Mouse (Mus musculus): Measurements from ENCODE around the gene Nlrp4f. TPM values are rescaled to one million over a fixed set of nuclear protein-coding genes. Genes with fewer than 3 reads are reported as not detected.

Gene Nlrp4f
- polyA plus RNA-seq, 1 experiment from 2014 or later = not detected

GRCm38 (mm10) chr13:65225945-65226344 lies 20.2 kb upstream of the Nlrp4f start:
- 65% methylated on average over 6 of the region's 6 CpGs for WGBS
- no peak for ATAC-seq (replicated peaks; ENCODE audit: low FRiP score, low TSS enrichment, low read depth)
- no peaks in the 10 kb centered on the region for H3K9me3 ChIP-seq (ENCODE audit: control insufficient read depth, low read length)

DNA sequence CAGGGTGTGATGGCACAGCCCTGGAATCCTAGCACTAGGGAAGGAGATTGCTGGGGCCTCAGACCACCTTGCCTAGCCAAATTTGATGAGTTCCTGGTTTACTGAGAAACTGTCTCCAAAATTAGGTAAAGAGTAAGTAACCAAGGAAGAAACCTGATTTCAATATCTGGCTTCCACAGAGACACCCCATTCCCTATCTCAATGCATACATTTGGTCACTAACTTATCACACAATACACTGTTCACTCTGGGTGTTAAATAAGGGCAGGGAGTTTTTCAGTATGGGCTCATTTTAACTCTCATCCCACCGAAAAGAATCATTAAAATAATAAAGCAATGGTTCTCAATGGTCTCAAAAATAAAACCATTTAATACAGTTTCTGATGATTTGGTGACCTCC lies 5.1 kb downstream of the Nlrp4f start:
- no peak for DNase-seq (ENCODE audit: low spot score)
- Histone ChIP-seq H3K27me3 (replicated peaks; ENCODE audit: control insufficient read depth, insufficient read depth, low read length) (no peaks in the 10 kb centered on the region), H3K27ac (ENCODE audit: low read depth) (no peak overlapping the region), H3K9me3 (ENCODE audit: control insufficient read depth, low read length) (no peaks in the 10 kb centered on the region), H3K4me1 (replicated peaks; ENCODE audit: control insufficient read depth, insufficient read depth, low read length) (no peaks in the 10 kb centered on the region), H3K9ac (ENCODE audit: low read length) (no peak overlapping the region), H3K4me3 (ENCODE audit: low read depth, low read length) (no peak overlapping the region), H3K4me2 (ENCODE audit: low read length) (no peak overlapping the region), H3K36me3 (ENCODE audit: control insufficient read depth, insufficient read depth, low read length) (no peaks in the 10 kb centered on the region)
- ATAC-seq (replicated peaks; ENCODE audit: low FRiP score, low TSS enrichment, low read depth) = no peak
- 66% methylated on average over 1 of the region's 1 CpGs for WGBS

More at GRCm38 (mm10) chr13:65225945-65226344, 20.2 kb upstream of the Nlrp4f start:
- Histone ChIP-seq H3K27me3 (replicated peaks; ENCODE audit: control insufficient read depth, insufficient read depth, low read length) (no peaks in the 10 kb centered on the region), H3K4me1 (replicated peaks; ENCODE audit: control insufficient read depth, insufficient read depth, low read length) (no peaks in the 10 kb centered on the region), H3K9ac (ENCODE audit: low read length) (no peak overlapping the region), H3K27ac (ENCODE audit: low read depth) (no peak overlapping the region), H3K4me3 (ENCODE audit: low read depth, low read length) (no peak overlapping the region), H3K36me3 (ENCODE audit: control insufficient read depth, insufficient read depth, low read length) (no peaks in the 10 kb centered on the region), H3K4me2 (ENCODE audit: low read length) (no peak overlapping the region)
- DNase-seq (ENCODE audit: low spot score) = no peak

GRCm38 (mm10) chr13:65176472-65177091 lies 29.2 kb downstream of the Nlrp4f start:
- Histone ChIP-seq H3K4me3 (ENCODE audit: low read depth, low read length) (no peak overlapping the region), H3K9ac (ENCODE audit: low read length) (no peak overlapping the region), H3K9me3 (ENCODE audit: control insufficient read depth, low read length) (no peaks in the 10 kb centered on the region), H3K4me1 (replicated peaks; ENCODE audit: control insufficient read depth, insufficient read depth, low read length) (no peaks in the 10 kb centered on the region), H3K27ac (ENCODE audit: low read depth) (no peak overlapping the region), H3K27me3 (replicated peaks; ENCODE audit: control insufficient read depth, insufficient read depth, low read length) (no peaks in the 10 kb centered on the region), H3K36me3 (ENCODE audit: control insufficient read depth, insufficient read depth, low read length) (no peaks in the 10 kb centered on the region), H3K4me2 (ENCODE audit: low read length) (no peak overlapping the region)
- 54% methylated on average over 15 of the region's 15 CpGs for WGBS
- ATAC-seq (replicated peaks; ENCODE audit: low FRiP score, low TSS enrichment, low read depth) (no peak; the same call in 1 of the 2 replicates), DNase-seq (ENCODE audit: low spot score) (no peak)

- Histone ChIP-seq H3K4me1 (replicated peaks; ENCODE audit: control insufficient read depth, insufficient read depth, low read length) (no peaks in the 10 kb centered on the region), H3K9me3 (ENCODE audit: control insufficient read depth, low read length) (no peaks in the 10 kb centered on the region), H3K27me3 (replicated peaks; ENCODE audit: control insufficient read depth, insufficient read depth, low read length) (no peaks in the 10 kb centered on the region), H3K4me3 (ENCODE audit: low read depth, low read length) (peak overlapping the region; percentile 29), H3K4me2 (ENCODE audit: low read length) (peak overlapping the region; percentile 54), H3K27ac (ENCODE audit: low read depth) (no peak overlapping the region), H3K36me3 (ENCODE audit: control insufficient read depth, insufficient read depth, low read length) (no peaks in the 10 kb centered on the region), H3K9ac (ENCODE audit: low read length) (peak overlapping the region; percentile 13; the same call in 1 of the 2 replicates)
- WGBS = 20% methylated on average over 44 of the region's 46 CpGs
- DNase-seq (ENCODE audit: low spot score) (peak; percentile 61), ATAC-seq (replicated peaks; ENCODE audit: low FRiP score, low TSS enrichment, low read depth) (peak; percentile 50; the same call in 1 of the 2 replicates)
Observed at GRCm38 (mm10) chr13:65175734-65176471, 29.9 kb downstream of the Nlrp4f start.

DNA sequence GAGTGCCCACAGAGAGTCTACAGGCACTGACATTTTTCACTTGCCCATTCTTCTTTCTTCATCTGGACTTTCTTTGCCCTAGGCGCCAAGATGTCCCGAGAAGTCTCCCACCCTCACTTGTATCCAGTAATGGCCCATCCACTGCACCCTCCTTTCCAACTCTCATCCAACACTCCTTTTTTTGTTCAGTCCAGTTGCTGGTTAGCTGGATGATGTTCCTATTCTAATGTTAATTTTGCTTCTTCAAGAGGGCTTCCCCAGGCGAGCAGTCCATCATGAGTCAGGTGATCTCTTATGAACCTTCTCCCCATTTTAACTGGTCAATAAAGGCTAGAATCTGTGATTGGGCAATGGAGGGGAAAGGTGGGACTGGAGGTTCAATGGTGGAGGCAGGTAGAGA lies 31.7 kb downstream of the Nlrp4f start:
- no peaks in the 10 kb centered on the region for H3K36me3 ChIP-seq (ENCODE audit: control insufficient read depth, insufficient read depth, low read length)
- no peak for ATAC-seq (replicated peaks; ENCODE audit: low FRiP score, low TSS enrichment, low read depth)
- H3K27me3 ChIP-seq (replicated peaks; ENCODE audit: control insufficient read depth, insufficient read depth, low read length) = no peaks in the 10 kb centered on the region
- H3K9me3 ChIP-seq (ENCODE audit: control insufficient read depth, low read length) = no peaks in the 10 kb centered on the region
- H3K4me2 ChIP-seq (ENCODE audit: low read length) = no peak overlapping the region
- 85% methylated on average over 3 of the region's 3 CpGs for WGBS
- H3K4me1 ChIP-seq (replicated peaks; ENCODE audit: control insufficient read depth, insufficient read depth, low read length) = no peaks in the 10 kb centered on the region
- H3K9ac ChIP-seq (ENCODE audit: low read length) = no peak overlapping the region
- H3K27ac ChIP-seq (ENCODE audit: low read depth) = no peak overlapping the region
- H3K4me3 ChIP-seq (ENCODE audit: low read depth, low read length) = no peak overlapping the region
- no peak for DNase-seq (ENCODE audit: low spot score)

- no peak within 1 kb of the TSS for H3K4me3 ChIP-seq (ENCODE audit: low read depth, low read length)
- DNase-seq (ENCODE audit: low spot score) (no peak), ATAC-seq (replicated peaks; ENCODE audit: low FRiP score, low TSS enrichment, low read depth) (no peak)
- H3K4me1 ChIP-seq (replicated peaks; ENCODE audit: control insufficient read depth, insufficient read depth, low read length) = no peaks in the 10 kb centered on the region
- no peak within 1 kb of the TSS for H3K4me2 ChIP-seq (ENCODE audit: low read length)
- no peaks in the 10 kb centered on the region for H3K27me3 ChIP-seq (replicated peaks; ENCODE audit: control insufficient read depth, insufficient read depth, low read length)
- 74% methylated on average over 1 of the region's 1 CpGs for WGBS
- H3K9me3 ChIP-seq (ENCODE audit: control insufficient read depth, low read length) = no peaks in the 10 kb centered on the region
- H3K9ac ChIP-seq (ENCODE audit: low read length) = no peak within 1 kb of the TSS
- H3K36me3 ChIP-seq (ENCODE audit: control insufficient read depth, insufficient read depth, low read length) = no peaks in the 10 kb centered on the region
- H3K27ac ChIP-seq (ENCODE audit: low read depth) = no peak within 1 kb of the TSS
Observed at GRCm38 (mm10) chr13:65149940-65150339, 55.8 kb downstream of the Nlrp4f start, which contains the start of gene Olfr466. Olfr466 (plus strand) TSS chr13:65150240.

DNA sequence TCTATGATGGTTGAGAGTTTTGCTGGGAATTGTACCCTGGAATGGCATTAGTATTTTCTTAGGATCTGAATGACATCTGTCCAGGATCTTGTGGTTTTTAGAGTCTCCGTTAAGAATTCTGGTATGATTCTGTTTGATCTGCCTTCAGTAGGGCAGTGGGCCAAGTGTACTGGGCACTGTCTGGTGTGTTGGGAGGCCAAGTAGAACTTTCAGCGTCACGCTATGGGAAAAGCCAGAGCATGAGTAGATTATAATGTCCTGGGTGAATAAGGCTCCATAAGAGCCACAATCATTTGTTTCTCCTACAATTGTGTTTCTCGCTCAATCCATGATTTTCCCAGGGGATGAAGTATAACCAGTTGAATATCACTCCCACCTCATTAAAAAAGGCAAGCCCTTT lies 68.0 kb downstream of the Nlrp4f start, which contains the start of gene Olfr465-ps1:
Olfr465-ps1 (plus strand) TSS at position 301 of the 400 bp plus-strand sequence.
- no peak within 1 kb of the TSS for H3K9ac ChIP-seq (ENCODE audit: low read length)
- no peak for DNase-seq (ENCODE audit: low spot score)
- WGBS = 80% methylated on average over 4 of the region's 4 CpGs
- no peaks in the 10 kb centered on the region for H3K36me3 ChIP-seq (ENCODE audit: control insufficient read depth, insufficient read depth, low read length)
- ATAC-seq (replicated peaks; ENCODE audit: low FRiP score, low TSS enrichment, low read depth) = no peak
- no peak within 1 kb of the TSS for H3K4me2 ChIP-seq (ENCODE audit: low read length)
- no peak within 1 kb of the TSS for H3K27ac ChIP-seq (ENCODE audit: low read depth)
- H3K4me3 ChIP-seq (ENCODE audit: low read depth, low read length) = no peak within 1 kb of the TSS
- no peaks in the 10 kb centered on the region for H3K9me3 ChIP-seq (ENCODE audit: control insufficient read depth, low read length)
- H3K4me1 ChIP-seq (replicated peaks; ENCODE audit: control insufficient read depth, insufficient read depth, low read length) = no peaks in the 10 kb centered on the region
- no peaks in the 10 kb centered on the region for H3K27me3 ChIP-seq (replicated peaks; ENCODE audit: control insufficient read depth, insufficient read depth, low read length)
